Comparison of ENCODE assay signal across 31 mouse cellular contexts in the genomic region with DNA sequence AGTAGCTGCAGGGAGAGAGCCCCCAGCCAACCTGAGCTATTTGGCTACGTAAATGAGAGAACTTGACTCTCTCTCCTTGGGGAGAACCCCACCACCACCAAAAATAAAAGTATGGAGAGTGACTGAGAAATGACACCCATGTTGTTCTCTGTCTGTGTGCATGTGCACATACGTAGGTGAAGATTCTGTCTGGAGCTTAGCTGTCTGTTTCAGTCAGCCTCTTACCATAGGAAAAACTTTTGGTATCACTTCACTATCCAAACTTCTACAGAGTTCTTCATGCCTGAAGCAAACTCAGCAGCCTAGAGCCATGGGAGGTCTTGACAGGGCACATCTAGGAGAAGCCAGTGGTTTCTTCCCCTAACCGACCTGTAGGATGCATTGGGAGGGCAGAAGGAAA. TPM values are rescaled to one million over a fixed set of nuclear protein-coding genes. Genes with fewer than 3 reads are reported as not detected.
"Had no signal": no experiment of that assay in that cellular context is flagged by ENCODE, and none has a peak within 500 bp of the region (broad histone marks: within the 10 kb centered on the region; RNA-seq: fewer than 3 reads in every experiment).

No protein-coding gene starts in this region.

- H3K4me1 ChIP-seq: embryonic facial prominence, embryonic 12.5 days; embryonic facial prominence, embryonic 13.5 days; embryonic facial prominence, embryonic 15.5 days; forebrain, embryonic 12.5 days; forebrain, embryonic 13.5 days; forebrain, embryonic 15.5 days had no signal

- H3K9me3 ChIP-seq: embryonic facial prominence, embryonic 13.5 days; embryonic facial prominence, embryonic 15.5 days; forebrain, embryonic 10.5 days; forebrain, embryonic 12.5 days; forebrain, embryonic 15.5 days had no signal

- H3K36me3 ChIP-seq: embryonic facial prominence, embryonic 10.5 days; embryonic facial prominence, embryonic 12.5 days; embryonic facial prominence, embryonic 13.5 days; embryonic facial prominence, embryonic 15.5 days; forebrain, embryonic 10.5 days; forebrain, embryonic 12.5 days; forebrain, embryonic 15.5 days had no signal

- H3K27ac ChIP-seq: embryonic facial prominence, embryonic 10.5 days; embryonic facial prominence, embryonic 12.5 days; embryonic facial prominence, embryonic 13.5 days; embryonic facial prominence, embryonic 15.5 days; forebrain, embryonic 10.5 days; forebrain, embryonic 12.5 days; forebrain, embryonic 13.5 days; forebrain, embryonic 15.5 days; gastrocnemius, adult 2 months; heart, adult 2 months had no signal

- H3K4me3 ChIP-seq: embryonic facial prominence, embryonic 10.5 days; embryonic facial prominence, embryonic 12.5 days; embryonic facial prominence, embryonic 13.5 days; embryonic facial prominence, embryonic 15.5 days; erythroblast, embryonic 14.5 days; forebrain, embryonic 10.5 days; forebrain, embryonic 12.5 days; forebrain, embryonic 13.5 days; forebrain, embryonic 15.5 days; gastrocnemius, adult 2 months; heart, adult 2 months had no signal

- H3K4me2 ChIP-seq: embryonic facial prominence, embryonic 12.5 days; embryonic facial prominence, embryonic 13.5 days; embryonic facial prominence, embryonic 15.5 days; forebrain, embryonic 12.5 days; forebrain, embryonic 13.5 days; forebrain, embryonic 15.5 days had no signal

- ATAC-seq: forebrain, embryonic 13.5 days; forebrain, embryonic 14.5 days; forebrain, embryonic 15.5 days; forebrain, embryonic 16.5 days; forebrain, postnatal 0 days had no signal

- H3K27me3 ChIP-seq: embryonic facial prominence, embryonic 12.5 days; embryonic facial prominence, embryonic 13.5 days; embryonic facial prominence, embryonic 15.5 days; forebrain, embryonic 13.5 days; forebrain, embryonic 15.5 days had no signal

- H3K9ac ChIP-seq: embryonic facial prominence, embryonic 12.5 days; embryonic facial prominence, embryonic 13.5 days; embryonic facial prominence, embryonic 15.5 days; forebrain, embryonic 12.5 days; forebrain, embryonic 13.5 days; forebrain, embryonic 15.5 days; forebrain, postnatal 0 days had no signal

- DNase-seq: cerebellum, adult 8-10 months; cerebellum, adult 9-10 months; cerebellum, adult 9-11 months; cerebellum, postnatal 10 days; cerebellum, postnatal 14 days; cerebellum, postnatal 25 days; cerebellum, postnatal 36 days; embryo, embryonic 11 days; forebrain, postnatal 0 days; gastrocnemius, adult 2 months; gastrocnemius, postnatal 10 days; gastrocnemius, postnatal 14 days; gastrocnemius, postnatal 25 days; gastrocnemius, postnatal 36 days; heart, adult 11 months; heart, adult 18-20 months; heart, adult 2 months had no signal

RNA-seq across cellular contexts. Expression of a gene that starts 2.5 kb away (rescaled TPM):
- total RNA-seq: common myeloid progenitor, adult 5-6 weeks; forebrain, postnatal 0 days; granulocyte monocyte progenitor cell, adult 5-6 weeks had no signal
- polyA plus RNA-seq: embryonic facial prominence, embryonic 11.5 days; erythroblast, embryonic 14.5 days; forebrain, embryonic 14.5 days; forebrain, embryonic 15.5 days; forebrain, embryonic 16.5 days; forebrain, postnatal 0 days had no signal
